Mouse (Mus musculus): ENCODE measurements around the gene Ppp1r9b. TPM values are rescaled to one million over a fixed set of nuclear protein-coding genes. Genes with fewer than 3 reads are reported as not detected.

Ppp1r9b gene
- polyA plus RNA-seq, 1 experiment from 2014 or later, result 10.5 TPM

DNA sequence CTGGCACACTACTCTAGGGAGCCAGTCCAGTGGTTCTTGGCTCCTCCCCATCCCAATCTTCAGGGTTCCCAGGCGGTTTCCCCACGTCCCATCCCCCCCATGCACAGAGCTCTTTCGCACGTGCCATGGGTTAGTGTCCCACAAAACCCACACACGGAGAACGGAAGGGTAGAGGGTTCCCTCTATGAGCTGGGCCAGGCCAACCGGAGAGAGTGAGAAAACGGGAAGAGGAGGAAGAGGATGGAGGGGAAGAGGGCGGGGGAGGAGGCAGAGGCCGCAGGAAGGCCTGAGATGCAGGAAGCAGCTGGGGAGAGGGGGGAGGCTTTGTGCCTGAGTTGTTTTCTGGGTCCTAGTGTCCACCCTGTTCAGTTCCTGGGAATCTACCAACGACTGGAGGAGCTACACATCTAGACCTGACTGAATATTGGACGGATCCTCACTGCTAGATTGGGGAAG lies 1.2 kb upstream of the Ppp1r9b start:
- peak; percentile 70 for ATAC-seq (replicated peaks; ENCODE audit: insufficient number of reproducible peaks, low FRiP score, low TSS enrichment, low read depth)
- Histone ChIP-seq H3K4me3 (ENCODE audit: low read depth, low read length) (peak overlapping the region; percentile 39), H3K4me2 (ENCODE audit: low read depth, low read length) (peak overlapping the region; percentile 100), H3K27ac (replicated peaks; ENCODE audit: low read depth, low read length) (peak overlapping the region; percentile 75), H3K9ac (replicated peaks; ENCODE audit: low read length) (peak overlapping the region; percentile 69), H3K27me3 (ENCODE audit: control insufficient read depth, insufficient read depth, low read length) (no peaks in the 10 kb centered on the region), H3K9me3 (replicated peaks; ENCODE audit: control insufficient read depth, low read length) (no peaks in the 10 kb centered on the region), H3K36me3 (replicated peaks; ENCODE audit: control insufficient read depth, insufficient read depth, low read depth, low read length) (no peaks in the 10 kb centered on the region), H3K4me1 (ENCODE audit: control insufficient read depth, insufficient read depth, low read length) (peaks cover 16% of the 10 kb centered on the region)
- DNase-seq (ENCODE audit: low spot score), result peak; percentile 99
- under 1% methylated on average over 12 of the region's 12 CpGs for WGBS

DNA sequence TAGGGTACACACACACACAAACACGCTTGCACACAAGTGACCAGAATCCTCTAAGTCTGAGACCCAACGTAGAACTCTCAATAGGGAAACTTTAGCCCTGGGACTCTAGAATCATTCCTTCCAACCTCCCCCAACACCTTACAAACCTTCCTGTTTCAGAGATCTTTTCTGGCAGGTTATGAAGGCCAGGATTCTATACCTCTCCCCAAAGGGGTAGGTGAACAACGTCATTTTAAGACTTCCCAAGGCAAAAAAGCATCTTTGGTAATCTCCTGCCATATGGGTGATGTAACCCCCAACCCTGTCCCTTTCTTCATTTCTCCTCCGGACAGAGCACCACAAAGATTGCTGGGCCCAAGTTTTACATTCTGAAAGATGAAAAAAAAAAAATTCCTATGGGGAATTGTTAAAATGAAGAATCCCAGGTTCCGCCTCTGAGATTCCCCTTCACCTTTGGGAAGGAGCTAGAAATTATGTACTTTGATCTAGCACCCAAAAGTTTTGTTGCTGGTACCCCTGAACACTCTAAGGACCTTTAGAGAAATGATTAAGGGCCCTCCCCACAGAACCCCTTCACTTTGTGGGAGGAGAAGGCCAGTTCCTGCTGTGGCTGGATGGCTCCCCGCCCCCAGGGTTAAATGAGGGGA lies 610 bp upstream of the Ppp1r9b start:
- Histone ChIP-seq H3K4me1 (ENCODE audit: control insufficient read depth, insufficient read depth, low read length) (peaks cover 18% of the 10 kb centered on the region), H3K9ac (replicated peaks; ENCODE audit: low read length) (peak overlapping the region; percentile 93), H3K27me3 (ENCODE audit: control insufficient read depth, insufficient read depth, low read length) (no peaks in the 10 kb centered on the region), H3K9me3 (replicated peaks; ENCODE audit: control insufficient read depth, low read length) (no peaks in the 10 kb centered on the region), H3K4me2 (ENCODE audit: low read depth, low read length) (peak overlapping the region; percentile 100), H3K36me3 (replicated peaks; ENCODE audit: control insufficient read depth, insufficient read depth, low read depth, low read length) (no peaks in the 10 kb centered on the region), H3K27ac (replicated peaks; ENCODE audit: low read depth, low read length) (peak overlapping the region; percentile 89), H3K4me3 (ENCODE audit: low read depth, low read length) (peak overlapping the region; percentile 96)
- DNase-seq (ENCODE audit: low spot score) (no peak), ATAC-seq (replicated peaks; ENCODE audit: insufficient number of reproducible peaks, low FRiP score, low TSS enrichment, low read depth) (no peak)
- 45% methylated on average over 6 of the region's 6 CpGs for WGBS

DNA sequence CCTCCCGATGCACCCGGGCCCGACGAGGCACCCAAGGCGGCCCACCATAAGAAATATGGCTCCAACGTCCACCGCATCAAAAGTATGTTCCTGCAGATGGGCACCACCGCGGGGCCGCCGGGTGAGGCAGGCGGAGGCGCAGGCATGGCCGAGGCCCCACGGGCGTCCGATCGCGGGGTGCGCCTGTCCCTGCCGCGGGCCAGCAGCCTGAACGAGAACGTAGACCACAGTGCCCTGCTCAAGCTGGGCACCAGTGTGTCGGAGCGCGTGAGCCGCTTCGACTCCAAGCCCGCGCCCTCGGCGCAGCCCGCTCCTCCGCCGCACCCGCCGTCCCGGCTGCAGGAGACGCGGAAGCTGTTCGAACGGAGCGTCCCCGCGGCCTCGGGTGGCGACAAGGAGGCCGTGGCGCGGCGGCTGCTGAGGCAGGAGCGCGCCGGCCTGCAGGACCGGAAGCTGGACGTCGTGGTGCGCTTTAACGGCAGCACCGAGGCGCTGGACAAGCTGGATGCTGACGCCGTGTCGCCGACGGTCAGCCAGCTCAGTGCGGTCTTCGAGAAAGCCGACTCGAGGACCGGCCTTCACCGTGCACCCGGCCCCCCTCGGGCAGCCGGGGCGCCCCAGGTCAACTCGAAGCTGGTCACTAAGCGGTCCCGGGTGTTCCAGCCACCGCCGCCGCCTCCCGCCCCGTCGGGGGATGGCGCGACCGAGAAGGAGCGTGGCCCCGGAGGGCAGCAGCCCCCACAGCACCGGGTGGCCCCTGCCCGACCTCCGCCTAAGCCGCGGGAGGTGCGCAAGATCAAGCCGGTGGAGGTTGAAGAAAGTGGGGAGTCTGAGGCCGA lies 1.0 kb downstream of the Ppp1r9b start:
- H3K27me3 ChIP-seq (ENCODE audit: control insufficient read depth, insufficient read depth, low read length), result no peaks in the 10 kb centered on the region
- ATAC-seq (replicated peaks; ENCODE audit: insufficient number of reproducible peaks, low FRiP score, low TSS enrichment, low read depth) (no peak), DNase-seq (ENCODE audit: low spot score) (peak; percentile 46)
- peaks cover 3% of the 10 kb centered on the region for H3K36me3 ChIP-seq (replicated peaks; ENCODE audit: control insufficient read depth, insufficient read depth, low read depth, low read length)
- peak overlapping the region; percentile 93 for H3K9ac ChIP-seq (replicated peaks; ENCODE audit: low read length)
- H3K27ac ChIP-seq (replicated peaks; ENCODE audit: low read depth, low read length), result peak overlapping the region; percentile 89; the same call in 1 of the 2 replicates
- H3K4me2 ChIP-seq (ENCODE audit: low read depth, low read length), result peak overlapping the region; percentile 100
- WGBS, result under 1% methylated on average over 99 of the region's 99 CpGs
- peak overlapping the region; percentile 96 for H3K4me3 ChIP-seq (ENCODE audit: low read depth, low read length)
- no peaks in the 10 kb centered on the region for H3K9me3 ChIP-seq (replicated peaks; ENCODE audit: control insufficient read depth, low read length)
- peaks cover 18% of the 10 kb centered on the region for H3K4me1 ChIP-seq (ENCODE audit: control insufficient read depth, insufficient read depth, low read length)

DNA sequence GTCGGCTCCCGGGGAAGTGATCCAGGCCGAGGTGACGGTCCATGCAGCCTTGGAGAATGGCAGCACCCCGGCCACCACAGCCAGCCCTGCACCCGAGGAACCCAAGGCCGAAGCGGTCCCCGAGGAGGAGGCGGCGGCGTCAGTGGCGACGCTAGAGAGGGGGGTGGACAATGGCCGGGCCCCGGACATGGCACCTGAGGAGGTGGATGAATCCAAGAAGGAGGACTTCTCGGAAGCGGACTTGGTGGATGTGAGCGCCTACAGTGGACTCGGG lies 1.6 kb downstream of the Ppp1r9b start:
- peaks cover 5% of the 10 kb centered on the region for H3K36me3 ChIP-seq (replicated peaks; ENCODE audit: control insufficient read depth, insufficient read depth, low read depth, low read length)
- peak overlapping the region; percentile 93 for H3K9ac ChIP-seq (replicated peaks; ENCODE audit: low read length)
- DNase-seq (ENCODE audit: low spot score), result no peak
- no peak for ATAC-seq (replicated peaks; ENCODE audit: insufficient number of reproducible peaks, low FRiP score, low TSS enrichment, low read depth)
- under 1% methylated on average over 20 of the region's 20 CpGs for WGBS
- H3K27ac ChIP-seq (replicated peaks; ENCODE audit: low read depth, low read length), result no peak overlapping the region
- H3K4me2 ChIP-seq (ENCODE audit: low read depth, low read length), result peak overlapping the region; percentile 100
- no peaks in the 10 kb centered on the region for H3K27me3 ChIP-seq (ENCODE audit: control insufficient read depth, insufficient read depth, low read length)
- H3K4me1 ChIP-seq (ENCODE audit: control insufficient read depth, insufficient read depth, low read length), result peaks cover 18% of the 10 kb centered on the region
- H3K4me3 ChIP-seq (ENCODE audit: low read depth, low read length), result peak overlapping the region; percentile 96
- no peaks in the 10 kb centered on the region for H3K9me3 ChIP-seq (replicated peaks; ENCODE audit: control insufficient read depth, low read length)

DNA sequence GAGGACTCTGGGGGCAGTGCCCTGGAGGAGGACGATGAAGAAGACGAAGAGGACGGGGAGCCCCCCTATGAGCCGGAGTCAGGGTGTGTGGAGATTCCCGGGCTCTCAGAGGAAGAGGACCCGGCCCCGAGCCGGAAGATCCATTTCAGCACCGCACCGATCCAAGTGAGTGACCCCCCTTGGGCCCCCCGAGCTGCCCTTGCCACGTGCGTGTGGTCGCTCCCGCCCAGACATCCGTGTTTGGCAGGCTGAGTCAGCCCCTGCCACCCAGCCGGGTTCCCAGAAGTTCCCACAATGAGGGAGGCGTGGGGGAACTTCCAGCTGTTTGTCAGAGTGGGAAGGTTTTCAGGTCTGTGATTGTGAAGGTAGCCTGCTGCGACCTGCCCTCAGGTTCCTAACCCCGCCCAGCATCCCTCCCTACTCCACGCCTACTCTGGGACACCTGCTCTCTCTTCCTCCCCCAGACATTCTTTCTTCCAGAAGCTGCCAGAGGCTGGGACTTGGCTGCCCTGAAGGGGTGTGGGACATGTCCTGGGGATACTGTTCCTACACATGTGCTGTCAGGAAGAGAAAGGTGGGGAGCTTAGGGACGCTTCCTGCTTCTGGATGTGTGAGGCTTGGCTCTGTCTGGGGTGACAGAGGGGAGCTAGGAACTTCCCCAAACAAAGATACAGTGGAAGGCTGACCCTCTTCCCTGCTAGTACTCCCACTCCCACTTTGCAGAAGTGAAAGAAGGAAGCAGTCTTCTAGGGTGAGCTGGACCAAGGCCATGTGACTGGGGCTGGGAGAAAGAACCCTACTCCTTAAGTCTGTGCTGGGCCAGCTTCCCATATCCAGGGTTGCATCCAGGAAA lies 2.1 kb downstream of the Ppp1r9b start:
- H3K4me2 ChIP-seq (ENCODE audit: low read depth, low read length), result peak overlapping the region; percentile 100
- peak overlapping the region; percentile 96 for H3K4me3 ChIP-seq (ENCODE audit: low read depth, low read length)
- no peak overlapping the region for H3K27ac ChIP-seq (replicated peaks; ENCODE audit: low read depth, low read length)
- 3% methylated on average over 22 of the region's 22 CpGs for WGBS
- no peaks in the 10 kb centered on the region for H3K9me3 ChIP-seq (replicated peaks; ENCODE audit: control insufficient read depth, low read length)
- peak overlapping the region; percentile 93 for H3K9ac ChIP-seq (replicated peaks; ENCODE audit: low read length)
- DNase-seq (ENCODE audit: low spot score), result peak; percentile 44
- peaks cover 18% of the 10 kb centered on the region for H3K4me1 ChIP-seq (ENCODE audit: control insufficient read depth, insufficient read depth, low read length)
- no peaks in the 10 kb centered on the region for H3K27me3 ChIP-seq (ENCODE audit: control insufficient read depth, insufficient read depth, low read length)
- no peak for ATAC-seq (replicated peaks; ENCODE audit: insufficient number of reproducible peaks, low FRiP score, low TSS enrichment, low read depth)
- H3K36me3 ChIP-seq (replicated peaks; ENCODE audit: control insufficient read depth, insufficient read depth, low read depth, low read length), result peaks cover 8% of the 10 kb centered on the region

DNA sequence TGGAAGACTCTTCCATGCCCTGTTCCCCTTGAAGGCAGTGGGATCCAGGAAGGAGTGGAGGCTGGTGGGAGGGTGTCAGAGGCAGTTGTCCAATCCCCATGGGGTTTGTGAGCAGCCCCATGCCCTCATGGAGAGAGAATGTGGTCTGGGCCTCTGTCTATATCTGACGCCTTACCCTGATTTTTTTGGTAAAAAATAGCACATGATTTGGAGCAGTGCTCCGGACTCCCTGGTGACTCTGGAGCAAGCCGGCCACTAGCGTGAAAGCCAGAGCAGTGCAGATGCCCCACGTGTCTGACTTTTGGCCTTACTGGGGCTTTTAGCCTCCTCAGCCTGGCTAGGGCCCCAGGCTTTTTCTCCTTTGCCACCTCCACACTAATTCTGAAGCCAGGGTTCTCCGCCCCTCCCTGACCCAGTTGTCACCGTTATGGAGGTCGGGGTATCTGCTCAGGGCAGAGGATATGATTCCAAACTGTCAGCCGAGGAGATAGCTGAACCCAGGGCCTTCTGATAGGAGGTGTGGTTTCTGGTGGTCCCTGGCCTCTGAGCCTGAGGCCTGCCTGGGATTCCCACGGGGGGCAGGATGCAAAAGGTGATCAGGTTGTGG lies 3.5 kb downstream of the Ppp1r9b start:
- no peak for DNase-seq (ENCODE audit: low spot score)
- ATAC-seq (replicated peaks; ENCODE audit: insufficient number of reproducible peaks, low FRiP score, low TSS enrichment, low read depth), result no peak
- Histone ChIP-seq H3K27ac (replicated peaks; ENCODE audit: low read depth, low read length) (no peak overlapping the region), H3K9ac (replicated peaks; ENCODE audit: low read length) (peak overlapping the region; percentile 93), H3K4me2 (ENCODE audit: low read depth, low read length) (peak overlapping the region; percentile 100), H3K27me3 (ENCODE audit: control insufficient read depth, insufficient read depth, low read length) (no peaks in the 10 kb centered on the region), H3K4me3 (ENCODE audit: low read depth, low read length) (peak overlapping the region; percentile 96), H3K36me3 (replicated peaks; ENCODE audit: control insufficient read depth, insufficient read depth, low read depth, low read length) (peaks cover 11% of the 10 kb centered on the region), H3K4me1 (ENCODE audit: control insufficient read depth, insufficient read depth, low read length) (peaks cover 13% of the 10 kb centered on the region), H3K9me3 (replicated peaks; ENCODE audit: control insufficient read depth, low read length) (no peaks in the 10 kb centered on the region)
- 54% methylated on average over 10 of the region's 10 CpGs for WGBS

DNA sequence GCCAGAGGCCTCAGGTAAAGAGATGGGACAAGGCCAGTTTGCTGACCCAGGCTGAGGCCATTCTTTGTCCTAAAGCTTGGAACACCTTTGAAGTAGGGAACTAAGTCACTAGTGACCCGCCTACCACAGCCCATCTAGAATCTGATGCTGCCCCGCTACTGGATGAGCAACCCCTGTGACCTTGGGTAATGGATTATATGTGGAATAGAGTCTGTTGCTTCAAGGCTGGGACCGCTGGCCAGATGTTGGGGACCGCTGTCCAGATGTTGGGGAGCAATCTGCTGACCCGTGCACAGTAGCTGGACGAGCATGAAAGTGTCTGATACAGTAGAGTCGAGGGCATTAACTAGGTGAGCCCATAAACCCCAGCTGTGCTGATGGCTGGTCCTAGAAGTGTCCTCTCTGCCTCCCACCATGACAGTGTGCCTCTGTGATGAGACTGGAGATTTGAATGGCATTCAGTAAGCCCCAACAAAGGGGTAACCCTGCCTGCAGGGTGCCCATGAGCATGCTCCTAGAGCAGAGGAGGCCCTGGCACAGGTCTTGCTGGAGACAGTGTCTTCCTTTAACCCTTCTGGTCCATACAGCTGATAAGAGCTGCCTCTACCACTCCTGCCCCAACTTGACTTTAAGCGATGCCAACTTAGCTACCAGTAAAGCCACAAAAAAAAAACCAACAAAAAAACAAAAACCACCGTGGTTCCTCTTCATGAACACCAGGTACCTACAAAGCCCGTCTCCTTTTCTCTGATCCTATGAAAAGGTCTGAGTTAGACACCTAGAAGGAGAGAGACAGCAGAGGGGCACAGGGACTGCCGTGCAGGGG lies 4.3 kb downstream of the Ppp1r9b start:
- no peak for DNase-seq (ENCODE audit: low spot score)
- Histone ChIP-seq H3K4me2 (ENCODE audit: low read depth, low read length) (peak overlapping the region; percentile 100), H3K4me1 (ENCODE audit: control insufficient read depth, insufficient read depth, low read length) (peaks cover 13% of the 10 kb centered on the region), H3K36me3 (replicated peaks; ENCODE audit: control insufficient read depth, insufficient read depth, low read depth, low read length) (peaks cover 11% of the 10 kb centered on the region), H3K27ac (replicated peaks; ENCODE audit: low read depth, low read length) (no peak overlapping the region), H3K9ac (replicated peaks; ENCODE audit: low read length) (peak overlapping the region; percentile 22; the same call in 1 of the 2 replicates), H3K27me3 (ENCODE audit: control insufficient read depth, insufficient read depth, low read length) (no peaks in the 10 kb centered on the region), H3K9me3 (replicated peaks; ENCODE audit: control insufficient read depth, low read length) (no peaks in the 10 kb centered on the region), H3K4me3 (ENCODE audit: low read depth, low read length) (peak overlapping the region; percentile 12)
- 88% methylated on average over 11 of the region's 11 CpGs for WGBS
- no peak for ATAC-seq (replicated peaks; ENCODE audit: insufficient number of reproducible peaks, low FRiP score, low TSS enrichment, low read depth)

Data from embryonic facial prominence, embryonic 11.5 days (tissue).